Mouse (Mus musculus) granulocyte monocyte progenitor cell, adult 5-6 weeks (primary cell): Measurements from ENCODE around the gene Ctnna3. TPM values are rescaled to one million over a fixed set of nuclear protein-coding genes. Genes with fewer than 3 reads are reported as not detected.
A peak's percentile ranks its signal among the peaks of the same experiment; 100 is the strongest.

ENCODE experiments used
- ATAC-seq: replicated peaks from 2 replicates; pipeline ENCODE4 v1.8.0; 2016; ENCODE audit warnings: mild to moderate bottlenecking, moderate TSS enrichment, inconsistent platforms; ENCODE audit not compliant: poor library complexity, severe bottlenecking
- total RNA-seq, 2 experiments: library from RNA; stranded (forward) in 1 of 2; stranded (reverse) in 1 of 2; fragments of 200-712, 200-1000 nt in 1 of 2; fragments of >200 nt in 1 of 2; fragmentation: Nextera tagmentation in 1 of 2; gene quantifications; 2 replicates each; pipeline ENCODE4 v1.2.3; 2014 to 2017

Ctnna3 gene
- total RNA-seq, 2 experiments from 2014 or later: not detected

DNA sequence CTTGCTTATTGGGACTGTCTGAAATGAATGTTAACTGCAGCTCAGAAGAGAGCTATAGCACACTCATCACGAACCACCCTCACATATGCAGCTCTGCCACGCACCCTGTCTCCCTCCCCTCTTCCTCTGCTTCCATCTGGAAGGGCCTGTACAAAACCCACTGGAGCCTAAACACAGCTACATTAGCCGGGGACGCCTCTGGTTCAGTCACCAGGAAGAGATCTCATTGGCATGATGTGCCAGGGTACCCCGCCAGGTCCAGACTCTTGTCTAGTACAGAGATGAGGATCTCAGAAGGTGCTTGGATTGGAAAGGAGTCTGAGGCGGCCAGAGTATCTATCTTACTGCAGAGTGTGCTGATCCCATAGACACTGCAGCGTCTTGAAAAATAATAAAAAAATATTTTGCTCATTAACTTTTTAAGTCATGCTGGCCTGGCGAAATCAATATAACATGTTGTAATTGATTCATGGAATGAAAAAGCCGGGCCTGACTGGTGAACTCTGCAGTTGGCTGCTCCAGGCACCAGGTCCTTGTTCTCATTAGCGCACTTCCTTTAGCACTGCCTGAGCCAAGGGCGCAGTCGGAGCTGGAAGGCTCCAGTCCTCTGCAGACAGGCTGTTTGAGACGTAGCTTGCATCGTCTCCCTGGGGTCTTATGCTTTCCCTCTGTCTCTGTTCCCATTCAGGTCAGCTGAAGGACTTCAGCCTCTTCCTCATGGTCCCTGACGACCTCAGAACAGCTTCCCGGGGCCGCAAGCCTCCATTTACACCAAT, 610.0 kb downstream of the Ctnna3 start:
- ATAC-seq: no peak

DNA sequence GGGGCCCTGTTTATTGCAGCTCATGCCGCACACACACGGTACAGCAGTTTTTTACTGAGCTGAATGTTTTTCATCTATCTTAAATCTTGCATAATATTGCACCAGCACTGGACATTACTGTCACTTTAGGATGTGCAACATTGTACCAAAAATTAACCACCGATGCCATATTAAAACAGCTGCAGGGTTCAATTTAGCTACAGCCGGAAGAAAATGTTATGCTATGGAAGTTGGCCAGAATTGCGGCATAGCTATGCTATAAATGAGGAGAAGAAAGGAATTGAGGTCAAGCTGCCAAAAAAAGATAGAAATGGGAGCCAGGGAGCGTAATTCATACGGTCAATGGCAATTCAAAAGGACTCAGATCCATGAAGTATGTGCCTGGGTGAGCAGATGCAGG, 611.3 kb downstream of the Ctnna3 start:
- no peak for ATAC-seq

- ATAC-seq: no peak
Measured at GRCm38 (mm10) chr10:64041892-64042291, 612.0 kb downstream of the Ctnna3 start.

DNA sequence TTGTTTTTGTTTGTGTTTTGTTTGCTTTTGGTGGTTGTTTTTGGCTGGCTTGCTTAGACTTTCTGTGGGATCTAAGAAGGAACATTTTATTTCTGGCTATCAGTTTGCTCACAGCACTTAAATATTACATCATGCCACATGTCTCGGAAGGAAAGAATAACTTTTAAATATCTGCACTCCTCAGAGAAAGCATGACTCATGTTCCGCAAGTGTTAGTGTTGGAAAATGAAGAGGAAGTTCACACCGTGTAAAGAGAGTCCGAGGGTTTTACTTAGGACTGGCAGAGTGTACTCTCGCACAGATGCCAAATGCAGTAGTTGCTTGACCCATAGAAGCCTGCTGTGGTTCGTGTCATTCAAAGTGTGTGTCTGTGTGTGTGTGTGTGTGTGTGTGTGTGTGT, 619.3 kb downstream of the Ctnna3 start:
- no peak for ATAC-seq

DNA sequence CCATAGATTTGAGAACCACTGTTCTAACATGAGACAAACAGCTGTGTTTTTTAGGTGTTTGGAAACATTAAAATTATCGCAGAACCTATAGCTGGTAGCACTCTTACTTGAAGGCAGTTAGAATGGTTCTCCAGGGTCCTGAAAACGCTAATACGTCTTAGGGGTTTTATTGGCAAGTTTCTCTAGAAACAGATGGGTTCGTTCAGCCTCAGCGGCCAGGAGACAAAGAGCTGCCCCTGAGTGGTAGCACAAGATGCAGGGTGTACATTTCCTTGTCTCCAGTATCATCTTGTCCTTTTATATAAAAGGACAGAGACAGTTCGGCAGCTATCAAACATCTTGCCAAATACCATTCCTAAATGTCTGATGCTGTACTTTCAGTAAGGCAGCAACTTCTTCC, 620.0 kb downstream of the Ctnna3 start:
- no peak for ATAC-seq

DNA sequence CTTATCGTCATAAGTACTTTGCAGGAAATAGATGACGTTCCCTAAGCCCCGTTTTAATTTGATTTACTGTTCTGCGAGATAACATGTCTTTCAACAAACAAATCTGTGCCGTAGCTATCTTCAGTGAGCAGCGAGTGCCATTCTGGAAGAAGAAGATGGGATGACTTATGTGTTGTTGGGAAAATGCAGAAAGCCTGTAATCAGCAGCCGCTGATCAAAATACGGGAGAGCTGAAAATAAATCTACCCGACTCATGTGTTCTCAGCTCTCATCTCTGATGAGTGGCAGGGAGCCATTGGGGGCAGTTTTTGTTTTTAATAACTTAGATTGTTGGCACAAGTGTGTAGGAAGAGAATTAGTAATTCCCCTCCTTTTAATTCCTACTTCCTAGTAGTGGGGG, 633.8 kb downstream of the Ctnna3 start:
- ATAC-seq: no peak

GRCm38 (mm10) chr10:64075944-64076343, 646.0 kb downstream of the Ctnna3 start:
- ATAC-seq: no peak

DNA sequence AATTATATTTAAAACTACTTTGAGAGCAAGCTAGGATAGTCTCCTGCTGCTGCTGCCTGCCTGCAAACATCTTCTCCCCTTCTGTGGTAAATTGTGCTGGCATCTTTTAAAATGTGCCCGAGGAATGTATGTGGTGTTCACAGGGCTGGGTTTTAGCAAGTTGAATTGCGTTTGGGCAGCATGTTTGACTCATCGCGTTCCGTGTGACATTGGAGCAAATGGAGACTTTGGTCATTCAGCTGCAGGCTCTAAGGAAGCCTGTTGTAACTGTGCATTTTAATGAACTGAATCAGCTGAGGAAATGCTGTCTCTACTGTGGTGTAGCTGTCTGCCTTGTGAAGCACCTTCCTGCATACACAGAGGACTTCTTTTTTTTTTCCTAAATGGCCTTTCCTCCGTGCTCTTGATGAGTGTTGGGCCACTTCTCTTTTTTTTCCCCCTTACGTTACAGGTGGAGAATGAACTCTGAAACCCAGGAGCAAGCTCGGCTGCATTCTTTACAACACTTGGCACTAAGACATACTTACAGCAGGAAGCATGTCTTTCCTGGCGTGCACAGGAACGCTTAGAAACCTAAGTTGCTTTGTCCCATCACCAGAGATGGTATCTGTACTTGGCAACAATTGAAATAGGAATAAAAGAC, 646.6 kb downstream of the Ctnna3 start:
- no peak for ATAC-seq

GRCm38 (mm10) chr10:64082345-64082744, 652.4 kb downstream of the Ctnna3 start:
- no peak for ATAC-seq

DNA sequence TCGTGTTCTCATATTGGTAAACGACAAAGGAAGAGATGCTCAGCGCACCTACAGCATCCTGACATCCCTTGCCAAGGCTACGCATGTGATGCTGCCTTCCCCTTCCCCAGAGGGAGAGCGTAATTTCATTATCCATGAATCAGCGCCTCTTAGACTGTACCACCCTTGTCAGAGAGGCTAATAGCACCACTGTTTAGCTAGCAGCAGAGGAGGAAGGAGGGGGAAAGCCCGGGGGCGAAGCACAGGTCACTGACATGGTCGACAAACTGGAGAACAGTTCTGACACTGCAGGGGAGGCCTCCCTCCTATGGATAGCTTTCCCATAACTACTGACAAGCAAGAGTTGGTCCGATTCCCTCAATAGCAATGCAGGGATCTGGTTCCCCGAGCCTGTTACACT, 653.9 kb downstream of the Ctnna3 start:
- ATAC-seq: no peak

DNA sequence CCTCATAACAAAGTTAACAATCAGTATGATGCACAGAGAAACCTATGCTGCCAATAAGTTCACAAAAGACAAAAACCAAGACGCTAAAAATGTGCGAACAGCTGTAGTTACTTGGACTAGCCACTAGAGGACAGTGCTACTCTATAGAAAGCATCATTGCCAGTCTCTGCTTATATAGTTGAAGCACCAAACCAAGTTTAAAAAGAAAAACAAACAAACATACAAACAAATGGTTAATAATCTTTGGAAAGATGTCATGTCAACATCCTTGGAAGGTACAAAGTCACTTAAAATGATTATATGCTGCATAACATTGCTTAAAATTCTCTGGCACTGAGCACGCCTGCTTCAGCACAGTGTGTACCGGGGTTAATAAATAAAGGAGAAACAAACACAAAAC, 654.6 kb downstream of the Ctnna3 start:
- peak; percentile 76 for ATAC-seq

DNA sequence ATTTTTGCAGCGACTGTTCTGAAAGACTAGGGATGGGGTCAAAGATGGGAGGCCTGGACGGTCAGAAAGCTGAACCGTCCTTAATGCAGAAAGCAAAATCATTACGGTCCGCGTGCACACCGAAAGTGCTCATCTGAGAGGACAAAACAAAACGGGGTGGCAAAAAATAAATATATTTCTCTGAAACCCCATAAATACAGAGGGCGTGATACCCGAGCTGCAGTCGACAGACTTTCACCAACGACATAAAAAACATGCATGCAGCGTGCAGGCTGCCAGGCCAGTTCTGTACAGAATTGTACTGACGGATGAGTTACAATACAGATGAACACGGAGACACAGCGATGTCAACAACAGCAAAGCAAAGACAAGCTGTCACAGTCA, 656.3 kb downstream of the Ctnna3 start:
- no peak for ATAC-seq

- no peak for ATAC-seq
Measured at GRCm38 (mm10) chr10:64086567-64087391, 656.9 kb downstream of the Ctnna3 start.

DNA sequence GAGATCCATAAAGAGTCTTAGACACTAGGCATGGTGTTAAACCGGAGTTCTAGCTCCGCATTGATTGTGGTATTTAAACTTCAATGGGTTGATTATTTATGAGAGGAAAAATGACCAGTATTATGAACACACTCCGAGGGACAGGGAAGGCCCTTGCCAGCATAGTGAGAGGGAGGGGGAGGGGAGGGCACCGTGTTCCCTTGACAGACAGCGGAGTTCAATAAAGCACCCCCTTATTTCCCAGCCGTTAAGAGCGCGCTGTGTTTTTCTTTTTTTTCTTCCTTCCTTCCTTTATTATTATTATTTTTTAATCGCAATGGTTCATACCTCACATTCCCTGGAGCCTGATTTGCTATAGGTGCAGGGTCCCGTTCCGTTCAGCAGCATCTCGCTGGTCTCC, 657.6 kb downstream of the Ctnna3 start:
- ATAC-seq: no peak

DNA sequence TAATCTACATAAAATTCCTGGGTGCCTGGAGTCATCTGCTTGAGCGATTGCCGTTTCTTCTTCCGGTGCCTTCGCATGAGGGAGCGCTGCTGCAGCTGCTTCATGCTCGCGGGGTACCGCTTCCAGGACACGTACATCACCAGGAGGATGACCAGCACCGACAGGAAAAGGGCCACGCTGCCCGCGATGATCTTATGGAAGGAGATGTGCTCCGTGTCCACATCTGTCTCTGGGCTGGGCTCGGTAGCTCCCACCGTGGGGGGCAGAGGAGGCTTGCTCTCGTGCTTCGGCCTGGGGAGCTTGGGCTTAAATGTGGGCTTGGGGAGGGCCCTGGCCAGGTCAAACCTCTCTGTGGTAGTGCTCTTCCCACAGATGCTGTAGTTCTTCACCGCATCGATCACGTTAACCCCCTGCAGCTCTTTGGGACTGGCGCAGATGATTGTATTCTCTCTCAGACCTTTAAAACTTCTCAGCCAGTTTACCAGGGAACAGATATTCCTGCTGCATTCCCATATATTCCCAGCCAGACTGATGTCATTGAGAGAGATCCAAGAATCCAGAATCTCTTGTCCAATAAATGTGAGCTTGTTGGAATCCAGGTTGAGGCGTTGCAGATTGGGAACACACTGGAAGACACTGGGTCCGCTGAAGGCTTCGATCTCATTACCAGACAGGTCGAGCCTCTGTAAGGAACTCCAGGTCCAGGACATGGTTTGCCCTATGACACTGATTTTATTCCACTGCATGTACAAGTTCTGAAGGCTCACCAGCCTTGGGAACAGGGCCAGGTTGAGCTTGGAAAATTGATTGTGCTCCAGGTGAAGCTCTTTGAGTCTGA, 658.3 kb downstream of the Ctnna3 start:
- no peak for ATAC-seq

DNA sequence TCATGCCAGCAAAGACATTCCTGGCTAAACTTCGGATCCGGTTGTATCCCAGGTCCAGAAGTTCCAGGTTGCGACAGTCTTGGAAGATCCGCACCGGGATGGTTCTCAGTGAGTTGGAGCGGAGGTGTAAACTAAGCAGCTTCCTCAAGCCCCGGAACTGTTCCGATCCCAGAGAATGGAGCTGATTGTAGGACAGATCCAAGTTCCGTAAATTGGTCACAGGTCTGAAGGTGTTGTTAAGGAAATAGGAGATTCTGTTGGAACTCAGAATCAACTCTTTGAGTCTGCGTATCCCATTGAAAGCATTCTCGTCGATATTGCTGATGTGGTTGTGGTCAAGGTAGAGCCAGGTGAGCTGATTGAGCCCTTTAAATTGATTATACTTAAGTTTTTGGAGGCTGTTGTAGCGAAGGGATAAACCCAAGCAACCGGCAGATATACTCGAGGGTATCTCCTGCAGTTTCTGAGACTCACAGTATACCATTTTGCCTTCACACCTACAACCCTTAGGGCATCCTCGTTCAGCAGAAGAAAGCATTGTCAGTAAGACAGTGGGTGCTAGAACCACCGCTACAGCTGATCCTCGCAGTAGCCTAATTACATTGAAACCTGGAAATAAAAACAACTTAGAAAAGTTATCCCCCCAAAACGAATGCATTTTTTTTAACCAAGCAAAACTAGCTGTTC, 659.0 kb downstream of the Ctnna3 start:
- ATAC-seq: no peak

DNA sequence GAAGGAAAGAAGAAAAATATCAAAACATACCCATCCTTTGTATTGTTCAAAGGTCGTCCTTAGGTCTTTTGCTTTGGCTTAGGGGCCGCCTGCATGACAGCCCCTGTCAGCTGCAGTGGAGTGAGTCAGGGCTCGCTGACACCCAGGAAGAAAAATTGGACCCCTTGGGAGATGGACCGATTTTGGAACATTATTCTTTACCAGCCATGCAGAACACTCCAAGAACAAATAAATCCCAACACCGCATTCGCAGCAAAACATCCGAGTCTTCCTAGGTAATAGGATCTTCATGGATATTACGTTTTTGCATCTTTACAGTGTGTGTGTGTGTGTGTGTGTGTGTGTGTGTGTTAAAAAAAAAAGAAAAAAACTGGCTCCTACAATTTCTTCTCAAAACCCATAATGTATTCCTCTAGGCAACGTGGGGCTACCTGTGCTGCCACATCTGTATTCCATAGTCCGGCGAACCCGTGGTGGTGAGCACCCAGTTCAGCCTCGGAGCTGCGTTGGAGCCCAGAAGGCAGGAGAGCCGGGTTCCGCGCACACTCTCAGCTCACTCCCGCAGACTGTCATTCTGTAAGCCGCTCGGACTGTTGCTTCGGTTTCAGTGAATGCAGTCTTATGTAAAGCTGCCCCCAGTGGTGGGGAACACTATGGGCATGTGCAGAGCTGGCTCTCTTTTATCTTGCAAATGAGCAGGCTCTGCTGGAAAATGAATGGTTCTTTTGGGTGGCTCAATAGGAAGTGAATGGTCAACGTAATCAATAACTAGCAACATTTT, 660.0 kb downstream of the Ctnna3 start, which contains the start of gene Lrrtm3:
Gene Lrrtm3 (minus strand): TSS at position 598 of the 781 bp plus-strand sequence.
- ATAC-seq: no peak

DNA sequence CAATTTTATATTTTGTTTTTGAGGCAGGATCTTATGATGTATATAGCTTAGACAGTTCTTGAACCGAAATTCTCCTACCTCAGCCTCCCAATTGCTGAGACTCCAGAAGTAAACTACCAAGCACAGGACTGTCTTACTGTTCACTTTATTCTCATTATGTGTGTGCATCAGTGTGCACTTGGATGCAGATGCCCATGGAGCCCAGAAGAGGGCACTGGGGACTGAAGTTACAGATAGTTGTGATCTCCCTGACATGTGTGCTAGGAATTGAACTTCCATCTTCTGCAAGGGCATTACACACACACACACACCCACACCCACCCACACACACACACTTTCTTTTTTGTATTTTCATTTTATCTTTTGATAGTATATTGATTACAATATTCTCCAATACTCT, 666.6 kb downstream of the Ctnna3 start:
- no peak for ATAC-seq

DNA sequence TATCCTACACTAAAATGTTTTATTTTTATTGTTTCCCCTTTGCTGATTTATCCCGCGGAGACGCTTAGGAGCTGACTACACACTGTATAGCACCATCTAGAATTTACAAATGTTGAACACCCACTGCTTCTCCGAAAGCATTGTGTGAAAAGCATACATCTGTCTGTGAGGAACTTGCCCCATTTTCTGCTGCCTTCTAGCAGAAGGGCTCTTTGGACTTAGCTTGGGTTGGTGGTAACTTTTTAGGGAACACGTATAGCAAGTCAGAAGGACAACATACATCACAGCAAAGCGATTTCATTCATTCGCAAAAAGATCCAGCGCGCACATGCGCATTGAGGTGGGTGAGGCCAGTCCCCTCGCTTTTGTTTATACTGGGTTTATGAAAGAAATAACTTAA, 685.3 kb downstream of the Ctnna3 start:
- ATAC-seq: no peak
